Mouse (Mus musculus) liver (tissue): ENCODE data around the gene Sectm1b.
A peak's percentile ranks its signal among the peaks of the same experiment; 100 is the strongest.

ENCODE experiments used
- DNase-seq: peaks from one replicate; pipeline ENCODE4 v3.0.0-alpha.2; 2020; ENCODE audit warnings: mixed read lengths

The Sectm1b gene

DNA sequence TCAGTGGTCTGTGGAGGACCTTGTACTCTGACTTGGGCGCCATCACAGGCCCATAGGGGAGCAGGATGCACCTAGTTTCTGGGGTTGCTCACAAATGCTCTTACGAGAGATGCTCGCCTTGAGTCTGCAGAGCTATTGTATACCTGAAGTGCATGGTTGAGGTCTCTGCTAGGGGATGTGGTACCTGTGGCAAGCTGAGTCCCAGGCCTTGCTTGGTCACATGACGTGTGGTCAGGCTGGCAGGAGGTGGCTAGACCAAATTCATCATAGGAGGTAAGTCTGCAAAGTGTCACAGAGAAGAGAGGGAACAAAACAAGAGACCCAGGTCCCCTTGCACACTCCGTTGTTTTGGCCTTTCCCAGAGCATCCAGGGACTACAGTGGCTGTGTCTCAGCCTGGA lies 43.9 kb downstream of the Sectm1b start:
- DNase-seq: no peak

DNA sequence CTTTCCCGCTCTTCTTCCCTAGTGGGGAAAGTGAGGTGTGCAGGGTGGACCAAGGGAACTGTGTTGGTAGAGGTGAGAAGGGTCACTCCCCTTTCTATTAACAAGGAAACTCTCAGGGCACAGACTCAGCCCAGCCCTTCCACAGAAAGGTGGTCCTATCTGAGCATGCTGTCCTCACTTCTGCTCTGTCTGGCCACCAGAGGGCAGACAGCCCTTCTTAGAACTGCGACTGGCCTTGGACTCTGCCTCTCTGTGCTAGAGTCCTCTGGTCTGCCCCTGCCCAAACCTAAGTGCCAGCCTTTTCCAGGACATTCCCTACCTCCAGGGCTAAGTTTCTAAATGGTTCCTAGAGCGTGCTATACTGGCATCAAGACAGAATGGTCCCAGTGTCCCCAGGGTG lies 45.7 kb downstream of the Sectm1b start:
- peak; percentile 63 for DNase-seq

DNA sequence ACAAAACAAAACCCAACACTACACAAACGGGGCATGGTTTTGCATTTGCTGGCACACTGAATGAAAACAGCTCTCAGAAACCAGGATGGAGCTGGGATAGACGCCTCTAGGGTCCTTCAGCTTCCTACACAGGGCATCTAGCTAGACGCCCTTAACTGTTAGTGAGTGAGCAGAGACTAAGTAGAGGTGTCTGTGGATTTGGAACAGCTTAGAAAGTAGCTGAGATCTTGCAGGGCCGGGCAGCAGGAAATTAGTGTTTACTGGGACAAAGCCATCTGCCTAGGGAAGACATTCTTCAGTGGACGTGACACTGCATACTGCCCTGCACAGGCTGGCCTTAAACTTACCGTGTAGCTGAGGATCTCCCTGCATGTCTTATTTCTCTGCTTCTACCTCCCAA lies 47.9 kb downstream of the Sectm1b start:
- no peak for DNase-seq

DNA sequence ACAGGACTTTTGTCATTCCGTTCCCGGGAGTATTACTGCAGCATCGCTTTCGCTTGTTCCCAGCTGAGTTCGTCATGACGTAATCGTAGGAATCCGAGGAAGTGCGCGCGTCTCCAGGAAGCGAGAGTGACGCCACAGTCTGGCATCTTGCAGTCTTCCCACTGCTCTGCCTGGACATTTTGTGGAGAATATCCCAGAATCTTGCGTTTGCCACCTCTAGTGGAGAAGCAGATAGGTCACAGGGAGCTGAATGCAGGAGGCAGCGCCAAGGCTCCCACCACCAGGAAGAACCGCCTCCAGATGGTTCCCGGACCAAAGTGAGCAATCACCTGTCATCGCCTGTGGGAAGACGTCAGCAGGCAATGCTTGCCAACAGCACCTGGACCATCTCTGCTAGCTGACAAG lies 48.5 kb downstream of the Sectm1b start:
- no peak for DNase-seq

DNA sequence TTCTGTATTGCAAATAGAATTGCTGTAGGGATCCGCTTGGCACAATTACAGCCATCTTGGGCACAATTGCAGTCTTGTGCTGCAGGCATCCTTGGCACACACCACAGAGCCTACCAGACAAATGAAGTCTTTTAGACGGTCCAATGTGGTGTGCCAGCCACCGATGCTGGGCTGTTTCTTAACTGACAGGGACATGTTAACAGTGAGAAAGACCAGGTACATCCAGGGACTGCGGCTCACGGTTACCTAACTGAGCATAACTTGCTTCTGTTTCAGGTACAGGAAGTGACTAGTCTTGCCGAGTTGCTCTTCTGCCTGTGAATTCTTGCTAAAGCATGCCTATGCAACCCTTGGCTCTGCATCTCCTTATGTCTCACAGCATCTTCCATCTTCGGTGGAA lies 49.7 kb downstream of the Sectm1b start:
- DNase-seq: no peak

DNA sequence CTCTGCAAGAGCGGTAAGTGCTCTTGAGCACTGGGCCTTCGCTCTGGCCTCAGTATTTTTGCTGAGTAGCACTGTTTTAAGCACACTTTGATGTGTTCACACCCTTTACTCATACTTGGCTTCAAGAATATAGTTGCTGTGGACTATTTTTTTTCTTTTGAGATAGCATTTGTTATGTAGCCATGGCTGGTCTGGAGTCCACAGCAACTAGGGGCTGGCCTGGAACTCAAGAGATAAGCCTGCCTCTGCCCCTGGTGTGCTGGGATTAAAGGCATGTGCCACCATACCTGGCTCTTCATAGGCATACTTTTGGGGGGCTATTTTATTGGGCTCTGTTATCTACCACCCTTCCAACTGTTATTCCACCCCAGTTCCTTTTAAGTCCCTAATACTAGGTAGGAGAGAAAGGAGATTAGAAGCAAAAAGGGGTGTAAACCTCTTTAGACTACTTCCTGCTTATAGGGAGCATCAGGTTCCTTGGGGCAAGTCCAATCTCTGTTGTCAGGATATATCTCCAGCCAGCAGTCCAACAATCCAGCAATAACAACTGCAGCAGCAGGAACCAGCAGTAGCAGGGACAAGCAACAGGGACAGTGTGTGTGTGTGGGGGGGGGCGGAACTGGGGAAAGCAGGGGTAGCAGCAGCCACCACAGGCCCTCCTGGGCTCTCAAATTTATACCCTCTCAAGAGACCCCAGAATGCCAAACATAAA lies 53.2 kb downstream of the Sectm1b start:
- DNase-seq: no peak

DNA sequence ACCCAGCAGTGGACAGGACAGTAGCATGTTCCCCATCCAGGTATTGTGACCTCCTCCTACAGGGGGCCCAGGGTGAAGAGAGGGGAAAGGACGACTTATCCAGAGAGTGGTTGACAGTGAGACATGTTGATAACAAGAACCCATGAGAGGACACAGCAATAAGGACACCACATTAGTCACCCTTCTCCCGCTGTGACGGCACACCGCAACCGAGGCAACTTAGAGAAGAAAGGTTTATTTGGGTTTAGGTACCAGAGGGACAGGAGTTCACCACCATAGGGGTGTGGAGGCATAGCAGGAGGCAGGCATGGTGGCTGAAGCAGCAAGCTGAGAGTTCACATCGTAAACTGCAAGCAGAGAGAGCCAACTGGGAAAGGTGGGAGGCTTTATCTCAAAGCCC lies 57.2 kb downstream of the Sectm1b start:
- DNase-seq: no peak

DNA sequence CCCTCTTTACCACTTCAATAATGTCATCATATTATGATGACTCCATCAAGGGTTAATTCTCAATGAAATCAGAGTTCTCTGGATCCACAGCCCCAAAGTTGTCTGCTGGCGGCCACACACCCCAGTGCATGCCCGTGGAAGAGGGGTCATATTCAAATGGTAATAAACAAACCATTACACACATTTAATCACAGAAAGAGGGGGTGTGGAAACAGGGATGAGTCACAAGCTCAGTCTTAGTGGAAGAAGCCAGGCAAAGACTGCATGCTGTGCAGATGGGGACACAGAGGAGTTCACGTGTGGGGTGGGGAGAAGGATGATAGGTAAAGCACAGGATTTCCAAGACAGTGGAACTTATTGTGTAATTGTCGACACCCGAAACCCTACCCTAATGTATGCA lies 59.1 kb downstream of the Sectm1b start:
- DNase-seq: no peak
